Mouse (Mus musculus) right cerebral cortex, postnatal 36 days (tissue): ENCODE data around the gene Spata31d1b.

ENCODE experiments used
- DNase-seq, 2 experiments: peaks; one replicate each; pipeline ENCODE4 v3.0.0; 2022; ENCODE audit warnings: low spot score in 2 of 2, mixed read lengths in 1 of 2

The Spata31d1b gene

GRCm38 (mm10) chr13:59746164-59746563 is 34.1 kb downstream of the Spata31d1b start:
- no peak for DNase-seq

- DNase-seq, result peak; percentile 51 to 71
These were observed 34.6 kb downstream of the Spata31d1b start, which contains the start of gene 1700014D04Rik for GRCm38 (mm10) chr13:59746711-59747110. Gene 1700014D04Rik (minus strand): TSS chr13:59746752.

GRCm38 (mm10) chr13:59750310-59750709 is 38.2 kb downstream of the Spata31d1b start:
- no peak for DNase-seq

- no peak for DNase-seq
These were observed 44.8 kb downstream of the Spata31d1b start for GRCm38 (mm10) chr13:59756906-59757305.

- no peak for DNase-seq
These were observed 50.7 kb downstream of the Spata31d1b start for GRCm38 (mm10) chr13:59762791-59763190.

GRCm38 (mm10) chr13:59766786-59767515 is 54.9 kb downstream of the Spata31d1b start:
- DNase-seq, result no peak

- DNase-seq, result no peak
These were observed 56.4 kb downstream of the Spata31d1b start for GRCm38 (mm10) chr13:59768531-59768930.
